Mouse (Mus musculus): ENCODE results near the gene AC153137.1.

DNA sequence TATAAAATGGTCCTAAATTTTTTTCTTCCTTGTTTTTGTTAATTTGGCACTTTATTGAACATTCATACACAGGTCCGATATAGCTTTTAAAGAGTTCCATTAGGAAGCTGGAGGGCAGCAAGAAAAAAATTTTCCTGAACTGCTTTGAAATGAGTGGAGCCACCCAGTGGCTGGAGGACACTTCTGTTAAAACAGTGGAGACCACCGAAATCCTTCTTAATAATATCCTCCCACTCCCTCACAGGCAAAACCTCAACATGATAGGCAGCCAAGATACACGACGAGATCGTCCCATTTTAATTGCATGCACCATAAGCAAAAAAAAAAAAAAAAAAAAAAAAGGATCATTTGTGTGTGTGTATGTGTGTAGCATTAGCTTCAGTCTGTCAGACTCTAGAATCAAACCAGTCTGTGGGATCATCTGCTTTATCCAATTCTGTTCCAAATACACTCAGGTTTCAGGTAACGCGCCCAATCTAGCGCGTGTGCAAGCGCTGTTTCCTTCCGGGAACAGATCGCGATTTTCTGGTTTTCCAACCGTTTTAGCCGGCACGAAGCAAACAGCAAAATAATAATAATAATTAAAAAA lies 29.3 kb downstream of the AC153137.1 start:
- TF ChIP-seq POLR2A (IDR thresholded peaks at IDR 0.05; ENCODE audit: borderline replicate concordance, control insufficient read depth, low read depth, low read length) (no peak), CTCF (IDR thresholded peaks at IDR 0.05; ENCODE audit: control insufficient read depth, insufficient read depth, low read length) (no peak)
